Mouse (Mus musculus) heart, embryonic 12.5 days (tissue): ENCODE data around the gene Tapt1. TPM values are rescaled to one million over a fixed set of nuclear protein-coding genes. Genes with fewer than 3 reads are reported as not detected.

Source experiments
- ATAC-seq: fragments of 200-750 bp; cut with Nextera tagmentation; 2 replicates; pipeline ENCODE4 v1.8.0; 2017; ENCODE audit warnings: moderate TSS enrichment, moderate library complexity; ENCODE audit not compliant: insufficient number of reproducible peaks, low FRiP score
- H3K27ac ChIP-seq: fragments of 300-500 bp; sonication (generic); 2 replicates; pipeline ENCODE4 v1.5.1; 2016; ENCODE audit warnings: mild to moderate bottlenecking, moderate library complexity; ENCODE audit not compliant: poor library complexity, severe bottlenecking
- H3K27me3 ChIP-seq: fragments of 300-500 bp; sonication (generic); replicated peaks from 2 replicates; pipeline ENCODE4 v1.6.1; 2016; ENCODE audit warnings: mild to moderate bottlenecking, moderate library complexity
- H3K36me3 ChIP-seq: fragments of 300-500 bp; sonication (generic); 2 replicates; pipeline ENCODE4 v1.6.1; 2016; ENCODE audit warnings: mild to moderate bottlenecking, moderate library complexity
- H3K4me1 ChIP-seq: fragments of 300-500 bp; sonication (generic); replicated peaks from 2 replicates; pipeline ENCODE4 v1.6.1; 2016; ENCODE audit warnings: mild to moderate bottlenecking
- H3K4me2 ChIP-seq: fragments of 300-500 bp; sonication (generic); 2 replicates; pipeline ENCODE4 v1.6.1; 2016; ENCODE audit warnings: mild to moderate bottlenecking, moderate library complexity
- H3K4me3 ChIP-seq: fragments of 300-500 bp; sonication (generic); 2 replicates; pipeline ENCODE4 v1.5.1; 2016; ENCODE audit warnings: mild to moderate bottlenecking
- H3K9ac ChIP-seq: fragments of 300-500 bp; sonication (generic); 2 replicates; pipeline ENCODE4 v1.6.1; 2016; ENCODE audit warnings: mild to moderate bottlenecking, moderate library complexity
- H3K9me3 ChIP-seq: fragments of 300-500 bp; sonication (generic); replicated peaks from 2 replicates; pipeline ENCODE4 v1.6.1; 2016; ENCODE audit warnings: mild to moderate bottlenecking, moderate library complexity
- WGBS: fragments of 180-500 bp; shearing (Covaris S2); methylation state at CpG from one replicate; pipeline ENCODE4 v1.1.7; 2016; 5-methylcytosine and 5-hydroxymethylcytosine counted together
- polyA plus RNA-seq: library from polyadenylated mRNA; unstranded; fragments of >200 nt; fragmentation: Nextera tagmentation; extraction: Ambion mirVana; gene quantifications from 2 replicates; pipeline ENCODE4 v1.2.1, GENCODE M21; 2016

The Tapt1 gene
- polyA plus RNA-seq, 1 experiment from 2014 or later, result 32.6 TPM

- no peak for ATAC-seq
- Histone ChIP-seq H3K9ac (no peak overlapping the region), H3K4me3 (no peak overlapping the region), H3K4me1 (no peaks in the 10 kb centered on the region; the same call in 1 of the 2 replicates), H3K9me3 (no peaks in the 10 kb centered on the region), H3K4me2 (no peak overlapping the region), H3K27ac (no peak overlapping the region), H3K36me3 (peaks cover 12% of the 10 kb centered on the region; the same call in 1 of the 2 replicates), H3K27me3 (no peaks in the 10 kb centered on the region)
- WGBS, result 82% methylated on average over 5 of the region's 5 CpGs
These were observed 8.8 kb downstream of the Tapt1 start for GRCm38 (mm10) chr5:44217685-44218041.

GRCm38 (mm10) chr5:44217041-44217684 lies 9.3 kb downstream of the Tapt1 start:
- no peak for ATAC-seq
- no peak overlapping the region for H3K9ac ChIP-seq
- H3K27ac ChIP-seq, result no peak overlapping the region
- H3K9me3 ChIP-seq, result no peaks in the 10 kb centered on the region
- H3K27me3 ChIP-seq, result no peaks in the 10 kb centered on the region
- peaks cover 12% of the 10 kb centered on the region; the same call in 1 of the 2 replicates for H3K36me3 ChIP-seq
- H3K4me2 ChIP-seq, result no peak overlapping the region
- WGBS, result 85% methylated on average over 8 of the region's 8 CpGs
- no peak overlapping the region for H3K4me3 ChIP-seq
- H3K4me1 ChIP-seq, result no peaks in the 10 kb centered on the region; the same call in 1 of the 2 replicates

DNA sequence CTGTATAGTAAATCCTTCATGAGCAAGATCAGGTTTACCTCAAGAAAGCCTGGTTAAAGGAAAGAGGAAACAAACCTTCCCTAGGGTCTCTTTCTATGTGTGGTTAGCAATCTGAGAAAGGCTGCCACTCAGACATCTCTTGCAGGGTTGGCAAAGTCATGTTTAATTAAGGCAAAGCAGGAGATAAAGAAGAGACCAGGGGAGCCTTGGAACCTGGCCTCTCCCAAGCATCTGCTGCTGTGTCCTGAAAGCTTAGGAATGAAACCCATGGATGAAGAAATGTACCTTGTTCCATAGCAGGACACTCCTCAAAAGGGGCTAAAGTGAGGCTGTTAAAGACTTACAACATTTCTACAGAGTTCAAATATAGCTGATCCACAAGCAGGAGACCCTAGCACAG lies 11.3 kb downstream of the Tapt1 start:
- Histone ChIP-seq H3K9me3 (no peaks in the 10 kb centered on the region), H3K4me2 (no peak overlapping the region), H3K9ac (no peak overlapping the region), H3K4me1 (no peaks in the 10 kb centered on the region; the same call in 1 of the 2 replicates), H3K27me3 (no peaks in the 10 kb centered on the region), H3K36me3 (peaks cover 15% of the 10 kb centered on the region), H3K27ac (no peak overlapping the region), H3K4me3 (no peak overlapping the region)
- no peak for ATAC-seq

DNA sequence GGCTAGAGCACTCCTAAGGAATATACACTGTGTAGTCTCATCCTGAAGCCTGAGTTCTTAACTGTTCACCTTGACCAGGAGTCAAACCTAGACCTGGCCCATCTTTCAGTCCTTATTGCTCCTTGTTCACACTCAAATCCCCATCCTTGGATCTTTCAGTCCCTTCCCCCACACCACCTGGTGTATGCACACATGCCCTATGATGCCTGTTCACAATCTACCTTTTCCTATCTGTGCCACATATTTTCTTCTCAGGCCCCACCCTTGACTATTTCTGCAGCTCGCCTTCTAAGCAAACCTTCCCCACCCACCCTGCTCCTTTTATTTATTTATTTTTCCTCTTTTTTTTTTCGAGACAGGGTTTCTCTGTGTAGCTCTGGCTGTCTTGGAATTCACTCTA lies 12.4 kb downstream of the Tapt1 start:
- no peak overlapping the region for H3K9ac ChIP-seq
- no peak overlapping the region for H3K4me3 ChIP-seq
- no peaks in the 10 kb centered on the region; the same call in 1 of the 2 replicates for H3K4me1 ChIP-seq
- no peak for ATAC-seq
- no peaks in the 10 kb centered on the region for H3K27me3 ChIP-seq
- peaks cover 20% of the 10 kb centered on the region for H3K36me3 ChIP-seq
- no peak overlapping the region for H3K4me2 ChIP-seq
- no peaks in the 10 kb centered on the region for H3K9me3 ChIP-seq
- H3K27ac ChIP-seq, result no peak overlapping the region
- 70% methylated on average over 2 of the region's 2 CpGs for WGBS

- H3K36me3 ChIP-seq, result peaks cover 20% of the 10 kb centered on the region
- no peak for ATAC-seq
- H3K9me3 ChIP-seq, result no peaks in the 10 kb centered on the region
- H3K4me2 ChIP-seq, result no peak overlapping the region
- 93% methylated on average over 5 of the region's 5 CpGs for WGBS
- no peak overlapping the region for H3K27ac ChIP-seq
- H3K9ac ChIP-seq, result no peak overlapping the region
- H3K4me1 ChIP-seq, result no peaks in the 10 kb centered on the region
- H3K4me3 ChIP-seq, result no peak overlapping the region
- H3K27me3 ChIP-seq, result no peaks in the 10 kb centered on the region
These were observed 13.0 kb downstream of the Tapt1 start for GRCm38 (mm10) chr5:44213391-44213790.

- no peaks in the 10 kb centered on the region for H3K4me1 ChIP-seq
- no peaks in the 10 kb centered on the region for H3K27me3 ChIP-seq
- H3K27ac ChIP-seq, result no peak overlapping the region
- H3K9me3 ChIP-seq, result no peaks in the 10 kb centered on the region
- no peak overlapping the region for H3K9ac ChIP-seq
- ATAC-seq, result no peak
- 90% methylated on average over 6 of the region's 6 CpGs for WGBS
- no peak overlapping the region for H3K4me3 ChIP-seq
- H3K36me3 ChIP-seq, result peaks cover 23% of the 10 kb centered on the region
- no peak overlapping the region for H3K4me2 ChIP-seq
These were observed 14.5 kb downstream of the Tapt1 start for GRCm38 (mm10) chr5:44211818-44212465.

DNA sequence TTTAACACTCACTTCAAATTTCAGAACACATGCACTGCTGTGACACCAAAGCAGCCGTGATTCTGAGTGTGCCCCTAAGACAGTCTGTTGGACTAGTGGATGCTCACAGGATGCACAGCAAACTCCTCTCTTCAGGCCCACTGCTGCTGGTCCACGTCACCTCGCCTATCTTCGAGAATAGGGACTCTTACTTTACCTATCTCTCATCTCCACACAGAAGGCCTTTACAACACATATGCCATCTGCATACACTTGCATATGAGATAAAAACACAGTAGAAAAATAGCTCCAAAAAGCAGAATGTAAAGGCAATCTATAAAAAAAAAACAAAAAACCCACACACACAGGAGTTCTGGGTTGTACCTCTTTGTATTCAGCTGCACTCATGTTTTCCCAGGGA lies 19.1 kb downstream of the Tapt1 start:
- 76% methylated on average over 4 of the region's 4 CpGs for WGBS
- no peak for ATAC-seq
- H3K4me1 ChIP-seq, result no peaks in the 10 kb centered on the region

GRCm38 (mm10) chr5:44206651-44207050 lies 19.8 kb downstream of the Tapt1 start:
- Histone ChIP-seq H3K27me3 (no peaks in the 10 kb centered on the region), H3K36me3 (peaks cover 13% of the 10 kb centered on the region), H3K4me2 (no peak overlapping the region), H3K9me3 (no peaks in the 10 kb centered on the region), H3K4me1 (no peaks in the 10 kb centered on the region), H3K4me3 (no peak overlapping the region), H3K9ac (no peak overlapping the region), H3K27ac (no peak overlapping the region)
- no peak for ATAC-seq
- WGBS, result 80% methylated on average over 5 of the region's 5 CpGs

More for the DNA sequence above, 19.1 kb downstream of the Tapt1 start:
- no peak overlapping the region for H3K9ac ChIP-seq
- no peaks in the 10 kb centered on the region for H3K9me3 ChIP-seq
- H3K4me2 ChIP-seq, result no peak overlapping the region
- H3K27me3 ChIP-seq, result no peaks in the 10 kb centered on the region
- peaks cover 13% of the 10 kb centered on the region for H3K36me3 ChIP-seq
- no peak overlapping the region for H3K27ac ChIP-seq
- H3K4me3 ChIP-seq, result no peak overlapping the region

GRCm38 (mm10) chr5:44203410-44203809 lies 23.0 kb downstream of the Tapt1 start:
- Histone ChIP-seq H3K4me1 (0 out of 2 replicates have a peak, but pooled peaks cover 2% of the 10 kb centered on the region), H3K9ac (no peak overlapping the region), H3K36me3 (peaks cover 10% of the 10 kb centered on the region), H3K27me3 (no peaks in the 10 kb centered on the region), H3K4me3 (no peak overlapping the region), H3K9me3 (no peaks in the 10 kb centered on the region), H3K4me2 (no peak overlapping the region), H3K27ac (no peak overlapping the region)
- ATAC-seq, result no peak
- WGBS, result 41% methylated on average over 1 of the region's 1 CpGs

- Histone ChIP-seq H3K4me1 (peaks cover 7% of the 10 kb centered on the region; the same call in 1 of the 2 replicates), H3K4me3 (no peak overlapping the region), H3K36me3 (peaks cover 7% of the 10 kb centered on the region), H3K27ac (no peak overlapping the region), H3K27me3 (no peaks in the 10 kb centered on the region), H3K9ac (no peak overlapping the region), H3K9me3 (no peaks in the 10 kb centered on the region), H3K4me2 (no peak overlapping the region)
- no peak for ATAC-seq
These were observed 24.8 kb downstream of the Tapt1 start for GRCm38 (mm10) chr5:44201665-44202064.

DNA sequence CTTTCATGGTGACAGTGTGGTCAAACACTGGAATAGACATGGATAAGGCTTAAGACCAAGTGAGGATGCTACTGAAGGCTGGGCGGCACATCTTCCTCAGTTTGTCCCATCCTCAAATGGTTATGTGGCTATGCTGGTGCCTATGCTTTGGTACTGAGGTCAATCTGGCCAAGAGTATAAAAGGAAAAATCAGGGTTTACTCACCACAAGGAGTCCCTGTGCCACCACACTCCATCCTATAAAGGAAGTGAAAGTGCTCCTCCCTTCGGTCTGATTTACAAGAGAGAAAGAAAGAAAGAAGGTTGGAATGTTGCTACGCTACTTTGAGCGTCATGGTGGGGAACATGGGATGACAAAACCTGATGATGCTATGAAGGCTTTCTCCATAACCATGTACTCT lies 27.3 kb downstream of the Tapt1 start:
- Histone ChIP-seq H3K4me2 (no peak overlapping the region), H3K36me3 (peaks cover 7% of the 10 kb centered on the region), H3K27me3 (no peaks in the 10 kb centered on the region), H3K4me1 (peaks cover 7% of the 10 kb centered on the region; the same call in 1 of the 2 replicates), H3K27ac (no peak overlapping the region), H3K4me3 (no peak overlapping the region), H3K9me3 (no peaks in the 10 kb centered on the region), H3K9ac (no peak overlapping the region)
- no peak for ATAC-seq
- WGBS, result 87% methylated on average over 4 of the region's 4 CpGs
